Mouse (Mus musculus) erythroblast, embryonic 14.5 days (primary cell): ENCODE results near the gene Hsf5.

Experiments
- GATA1 ChIP-seq: IDR thresholded peaks from 2 replicates; pipeline ENCODE4 v1.6.1; 2012; ENCODE audit warnings: low read length, inconsistent platforms, mixed read lengths
- TAL1 ChIP-seq: IDR thresholded peaks from 3 replicates; pipeline ENCODE4 v1.6.1; 2012; ENCODE audit warnings: low read length, inconsistent platforms, mixed read lengths

- TF ChIP-seq GATA1 = no peak
- no peak for TF ChIP-seq TAL1
Observed at GRCm38 (mm10) chr11:87580543-87581085, 36.4 kb upstream of the Hsf5 start.
